Mouse (Mus musculus) liver, embryonic 12.5 days (tissue): ENCODE results near the gene Klrb1f. TPM values are rescaled to one million over a fixed set of nuclear protein-coding genes. Genes with fewer than 3 reads are reported as not detected.
"Not testable (repeated sequence)": the region's sequence is repeated elsewhere in the genome, so short reads cannot be mapped to it uniquely, and the experiment has no call there.

Source experiments
- ATAC-seq: fragments of 200-750 bp; cut with Nextera tagmentation; 2 replicates; pipeline ENCODE4 v1.8.0; 2017; ENCODE audit warnings: moderate number of reproducible peaks, mild to moderate bottlenecking, moderate library complexity
- H3K27ac ChIP-seq: fragments of 300-500 bp; sonication (generic); 2 replicates; pipeline ENCODE4 v1.5.1; 2016; ENCODE audit warnings: mild to moderate bottlenecking
- H3K27me3 ChIP-seq: fragments of 300-500 bp; sonication (generic); replicated peaks from 2 replicates; pipeline ENCODE4 v1.6.1; 2016; ENCODE audit warnings: mild to moderate bottlenecking, moderate library complexity
- H3K36me3 ChIP-seq: fragments of 300-500 bp; sonication (generic); 2 replicates; pipeline ENCODE4 v1.6.1; 2016; ENCODE audit warnings: mild to moderate bottlenecking, moderate library complexity
- H3K4me1 ChIP-seq: fragments of 300-500 bp; sonication (generic); 2 replicates; pipeline ENCODE4 v1.6.1; 2016
- H3K4me2 ChIP-seq: fragments of 300-500 bp; sonication (generic); 2 replicates; pipeline ENCODE4 v1.6.1; 2016; ENCODE audit warnings: mild to moderate bottlenecking, moderate library complexity
- H3K4me3 ChIP-seq: fragments of 300-500 bp; sonication (generic); 2 replicates; pipeline ENCODE4 v1.5.1; 2016; ENCODE audit warnings: mild to moderate bottlenecking, moderate library complexity
- H3K9ac ChIP-seq: fragments of 300-500 bp; sonication (generic); 2 replicates; pipeline ENCODE4 v1.6.1; 2016; ENCODE audit warnings: mild to moderate bottlenecking, moderate library complexity
- H3K9me3 ChIP-seq: fragments of 300-500 bp; sonication (generic); replicated peaks from 2 replicates; pipeline ENCODE4 v1.6.1; 2016; ENCODE audit warnings: mild to moderate bottlenecking, moderate library complexity
- WGBS: fragments of 180-500 bp; shearing (Covaris S2); methylation state at CpG from one replicate; pipeline ENCODE4 v1.1.7; 2016; ENCODE audit not compliant: insufficient replicate concordance; 5-methylcytosine and 5-hydroxymethylcytosine counted together
- polyA plus RNA-seq: library from polyadenylated mRNA; unstranded; fragments of >200 nt; fragmentation: Nextera tagmentation; extraction: Ambion mirVana; gene quantifications from 2 replicates; pipeline ENCODE4 v1.2.1, GENCODE M21; 2016

Klrb1f gene
- polyA plus RNA-seq, 1 experiment from 2014 or later = 0.38 TPM

- H3K9me3 ChIP-seq = no peaks in the 10 kb centered on the region
- no peaks in the 10 kb centered on the region for H3K27me3 ChIP-seq
- H3K4me3 ChIP-seq = no peak overlapping the region
- WGBS = 15% methylated on average over 1 of the region's 1 CpGs
- H3K4me2 ChIP-seq = no peak overlapping the region
- H3K4me1 ChIP-seq = 0 out of 2 replicates have a peak, but pooled peaks cover 3% of the 10 kb centered on the region
- H3K9ac ChIP-seq = no peak overlapping the region
- H3K36me3 ChIP-seq = no peaks in the 10 kb centered on the region
- ATAC-seq = no peak
- no peak overlapping the region for H3K27ac ChIP-seq
These were observed 52.2 kb downstream of the Klrb1f start for GRCm38 (mm10) chr6:129097929-129098328.

- H3K4me2 ChIP-seq = not testable (repeated sequence)
These were observed 55.1 kb downstream of the Klrb1f start, which contains the start of gene Clec2e for GRCm38 (mm10) chr6:129100794-129101193. Gene Clec2e, minus strand, starts transcription at chr6:129100913.

GRCm38 (mm10) chr6:129101604-129102003 is 55.9 kb downstream of the Klrb1f start:
- Histone ChIP-seq H3K4me3 (no peak overlapping the region), H3K9ac (no peak overlapping the region), H3K9me3 (no peaks in the 10 kb centered on the region), H3K4me1 (0 out of 2 replicates have a peak, but pooled peaks cover 4% of the 10 kb centered on the region), H3K36me3 (no peaks in the 10 kb centered on the region), H3K27me3 (no peaks in the 10 kb centered on the region), H3K4me2 (no peak overlapping the region), H3K27ac (no peak overlapping the region)
- no peak for ATAC-seq
- WGBS = 60% methylated on average over 1 of the region's 1 CpGs

More at GRCm38 (mm10) chr6:129100794-129101193, 55.1 kb downstream of the Klrb1f start, which contains the start of gene Clec2e:
- H3K36me3 ChIP-seq, H3K4me3 ChIP-seq, H3K27me3 ChIP-seq, H3K9ac ChIP-seq, H3K9me3 ChIP-seq, ATAC-seq, H3K4me1 ChIP-seq, H3K27ac ChIP-seq: not testable (repeated sequence)
- 47% methylated on average over 1 of the region's 1 CpGs for WGBS

GRCm38 (mm10) chr6:129102858-129103555 is 57.3 kb downstream of the Klrb1f start:
- no peak overlapping the region for H3K4me2 ChIP-seq
- no peaks in the 10 kb centered on the region for H3K36me3 ChIP-seq
- no peak overlapping the region for H3K9ac ChIP-seq
- H3K4me3 ChIP-seq = no peak overlapping the region
- WGBS = 41% methylated on average over 4 of the region's 4 CpGs
- H3K9me3 ChIP-seq = no peaks in the 10 kb centered on the region
- H3K27ac ChIP-seq = no peak overlapping the region
- no peak for ATAC-seq
- H3K4me1 ChIP-seq = 0 out of 2 replicates have a peak, but pooled peaks cover 4% of the 10 kb centered on the region
- no peaks in the 10 kb centered on the region for H3K27me3 ChIP-seq

Other genes starting within 250 kb of the Klrb1f start
- not detected in 2 replicates for gene Gm44511, start 219.6 kb upstream of the Klrb1f start, polyA plus RNA-seq
- not detected in 2 replicates for gene Klrb1b, start 219.6 kb upstream of the Klrb1f start, polyA plus RNA-seq
- gene Clec2i, start 158.3 kb upstream of the Klrb1f start, polyA plus RNA-seq = 0.06 TPM in 1 of 2 replicates, not detected in the other
- gene BC035044, start 154.8 kb upstream of the Klrb1f start, polyA plus RNA-seq = 6.3 and 6.4 TPM in 2 replicates
- not detected in 2 replicates for gene Clec2g, start 111.5 kb upstream of the Klrb1f start, polyA plus RNA-seq
- not detected in 2 replicates for gene Clec2e, start 55.0 kb downstream of the Klrb1f start, polyA plus RNA-seq
- gene Clec2d, start 134.7 kb downstream of the Klrb1f start, polyA plus RNA-seq = not detected in 2 replicates
- gene Cd69, start 229.5 kb downstream of the Klrb1f start, polyA plus RNA-seq = 1.3 TPM in 2 replicates